Mouse (Mus musculus) neural tube, embryonic 11.5 days (tissue): ENCODE measurements around the gene Bok. TPM values are rescaled to one million over a fixed set of nuclear protein-coding genes. Genes with fewer than 3 reads are reported as not detected.

Source experiments
- ATAC-seq: fragments of 200-750 bp; cut with Nextera tagmentation; 2 replicates; pipeline ENCODE4 v1.8.0; 2017; ENCODE audit warnings: moderate number of reproducible peaks, mild to moderate bottlenecking, moderate TSS enrichment, moderate library complexity; ENCODE audit not compliant: insufficient read depth, low FRiP score, low TSS enrichment
- DNase-seq: peaks from one replicate; pipeline ENCODE4 v3.0.0-alpha.2; 2015; ENCODE audit warnings: low spot score
- H3K27ac ChIP-seq: fragments of 300-500 bp; sonication (generic); 2 replicates; pipeline ENCODE4 v1.5.1; 2014; ENCODE audit warnings: low read depth, mild to moderate bottlenecking, low read length
- H3K27me3 ChIP-seq: fragments of 300-500 bp; sonication (generic); 2 replicates; pipeline ENCODE4 v1.6.1; 2014; ENCODE audit warnings: mild to moderate bottlenecking, low read length, mixed read lengths; ENCODE audit not compliant: control insufficient read depth, insufficient read depth
- H3K36me3 ChIP-seq: fragments of 300-500 bp; sonication (generic); 2 replicates; pipeline ENCODE4 v1.6.1; 2014; ENCODE audit warnings: mild to moderate bottlenecking, low read length, moderate library complexity, mixed read lengths; ENCODE audit not compliant: control insufficient read depth, insufficient read depth
- H3K4me1 ChIP-seq: fragments of 300-500 bp; sonication (generic); 2 replicates; pipeline ENCODE4 v1.6.1; 2014; ENCODE audit warnings: low read length, mixed read lengths; ENCODE audit not compliant: control insufficient read depth, insufficient read depth
- H3K4me2 ChIP-seq: fragments of 300-500 bp; sonication (generic); 2 replicates; pipeline ENCODE4 v1.6.1; 2014; ENCODE audit warnings: low read depth, mild to moderate bottlenecking, moderate library complexity
- H3K4me3 ChIP-seq: fragments of 300-500 bp; sonication (generic); 2 replicates; pipeline ENCODE4 v1.5.1; 2014; ENCODE audit warnings: low read depth, low read length
- H3K9ac ChIP-seq: fragments of 300-500 bp; sonication (generic); 2 replicates; pipeline ENCODE4 v1.6.1; 2014; ENCODE audit warnings: mild to moderate bottlenecking, low read length
- H3K9me3 ChIP-seq: fragments of 300-500 bp; sonication (generic); 2 replicates; pipeline ENCODE4 v1.6.1; 2016; ENCODE audit warnings: low read length; ENCODE audit not compliant: control insufficient read depth
- WGBS: fragments of 180-500 bp; shearing (Covaris S2); extraction: QIAGEN DNeasy Blood & Tissue Kit; methylation state at CpG from one replicate; pipeline ENCODE4 v1.1.7; 2014; 5-methylcytosine and 5-hydroxymethylcytosine counted together
- polyA plus RNA-seq: library from polyadenylated mRNA; unstranded; fragments of >200 nt; fragmentation: Nextera tagmentation; extraction: Ambion mirVana; gene quantifications from 2 replicates; pipeline ENCODE4 v1.2.1, GENCODE M21; 2014

Gene Bok
- polyA plus RNA-seq, 1 experiment from 2014 or later = 32.3 TPM

DNA sequence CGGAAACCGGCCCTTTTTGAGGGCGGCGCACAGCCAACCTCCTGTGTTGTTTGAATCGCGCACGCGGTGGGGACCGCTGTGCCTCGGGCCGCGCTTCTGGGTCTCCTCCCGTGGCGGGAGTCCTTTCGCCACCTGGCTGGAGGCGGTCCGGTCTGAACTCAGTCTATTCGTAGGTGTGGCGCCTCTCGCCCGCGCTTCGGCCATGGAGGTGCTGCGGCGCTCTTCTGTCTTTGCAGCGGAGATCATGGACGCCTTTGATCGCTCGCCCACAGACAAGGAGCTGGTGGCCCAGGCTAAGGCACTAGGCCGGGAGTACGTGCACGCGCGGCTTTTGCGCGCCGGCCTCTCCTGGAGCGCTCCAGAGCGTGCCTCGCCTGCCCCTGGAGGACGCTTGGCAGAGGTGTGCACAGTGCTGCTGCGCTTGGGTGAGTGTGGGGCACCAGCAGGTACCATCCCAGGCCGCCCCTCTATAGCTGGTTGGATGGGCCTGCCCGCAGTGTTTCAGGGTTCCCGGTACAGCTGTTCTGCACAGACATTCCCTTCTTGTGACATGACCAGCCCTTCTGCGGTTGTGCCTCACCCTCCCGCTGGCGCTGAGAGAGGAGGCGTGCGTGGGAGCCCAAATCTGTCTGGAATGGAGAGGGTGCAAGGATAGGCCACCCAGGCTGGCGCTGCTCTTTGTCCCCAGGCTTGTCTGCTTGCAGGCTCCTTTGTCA lies 943 bp downstream of the Bok start:
- Histone ChIP-seq H3K4me3 (peak overlapping the region; percentile 54), H3K27me3 (0 out of 2 replicates have a peak, but pooled peaks cover 5% of the 10 kb centered on the region), H3K9me3 (no peaks in the 10 kb centered on the region), H3K36me3 (no peaks in the 10 kb centered on the region), H3K4me2 (peak overlapping the region; percentile 80), H3K27ac (0 out of 2 replicates have a peak overlapping the region, but pooled peaks have one; percentile 14), H3K4me1 (peaks cover 7% of the 10 kb centered on the region), H3K9ac (peak overlapping the region; percentile 76)
- peak; percentile 86 for ATAC-seq
- peak; percentile 83 for DNase-seq
- 2% methylated on average over 50 of the region's 51 CpGs for WGBS

DNA sequence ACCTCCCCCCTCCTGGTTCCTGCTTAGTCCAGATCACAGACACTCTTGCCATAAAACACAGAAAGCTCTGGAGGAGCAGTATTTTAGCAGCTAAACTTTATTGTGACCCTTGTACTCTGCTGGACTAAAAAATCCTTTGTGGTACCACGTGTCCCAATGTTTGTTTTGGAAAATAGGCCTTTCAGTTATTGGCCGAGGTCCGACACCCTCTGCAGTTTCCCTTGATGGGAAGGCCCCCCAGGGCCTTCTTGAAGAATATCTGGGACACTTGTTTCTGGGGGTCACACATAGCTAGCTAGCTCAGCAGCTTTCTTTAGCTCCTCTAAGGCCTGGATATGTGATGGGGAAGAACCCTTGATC lies 1.5 kb downstream of the Bok start:
- no peaks in the 10 kb centered on the region for H3K9me3 ChIP-seq
- no peaks in the 10 kb centered on the region for H3K36me3 ChIP-seq
- ATAC-seq = no peak
- H3K27ac ChIP-seq = no peak overlapping the region
- peaks cover 7% of the 10 kb centered on the region for H3K4me1 ChIP-seq
- 0 out of 2 replicates have a peak, but pooled peaks cover 5% of the 10 kb centered on the region for H3K27me3 ChIP-seq
- H3K4me2 ChIP-seq = peak overlapping the region; percentile 80
- no peak for DNase-seq
- 32% methylated on average over 3 of the region's 3 CpGs for WGBS
- H3K4me3 ChIP-seq = peak overlapping the region; percentile 54
- peak overlapping the region; percentile 76 for H3K9ac ChIP-seq

DNA sequence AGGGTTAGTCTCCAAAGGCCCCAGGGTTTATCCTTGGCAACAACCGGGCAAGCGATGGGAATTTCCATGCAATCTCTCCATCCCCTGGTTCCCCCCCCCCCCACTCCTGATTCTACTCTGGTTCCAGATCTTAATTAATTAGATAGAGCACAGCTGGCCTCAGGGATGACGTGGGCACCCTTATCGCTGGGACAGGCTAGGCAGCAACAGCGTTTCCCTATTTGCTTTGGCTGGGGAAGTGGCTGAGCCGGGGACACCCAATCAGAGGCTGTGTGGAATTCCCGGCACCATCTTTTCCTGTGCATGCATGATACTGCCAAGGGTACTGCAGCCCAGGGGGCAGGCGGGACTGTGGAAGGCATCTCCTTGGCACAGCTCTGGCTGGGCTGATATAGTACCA lies 2.7 kb downstream of the Bok start:
- DNase-seq (no peak), ATAC-seq (no peak)
- Histone ChIP-seq H3K4me2 (no peak overlapping the region), H3K36me3 (no peaks in the 10 kb centered on the region), H3K27me3 (0 out of 2 replicates have a peak, but pooled peaks cover 5% of the 10 kb centered on the region), H3K4me3 (no peak overlapping the region), H3K27ac (no peak overlapping the region), H3K9ac (no peak overlapping the region), H3K9me3 (no peaks in the 10 kb centered on the region), H3K4me1 (peaks cover 7% of the 10 kb centered on the region)
- 90% methylated on average over 8 of the region's 8 CpGs for WGBS

DNA sequence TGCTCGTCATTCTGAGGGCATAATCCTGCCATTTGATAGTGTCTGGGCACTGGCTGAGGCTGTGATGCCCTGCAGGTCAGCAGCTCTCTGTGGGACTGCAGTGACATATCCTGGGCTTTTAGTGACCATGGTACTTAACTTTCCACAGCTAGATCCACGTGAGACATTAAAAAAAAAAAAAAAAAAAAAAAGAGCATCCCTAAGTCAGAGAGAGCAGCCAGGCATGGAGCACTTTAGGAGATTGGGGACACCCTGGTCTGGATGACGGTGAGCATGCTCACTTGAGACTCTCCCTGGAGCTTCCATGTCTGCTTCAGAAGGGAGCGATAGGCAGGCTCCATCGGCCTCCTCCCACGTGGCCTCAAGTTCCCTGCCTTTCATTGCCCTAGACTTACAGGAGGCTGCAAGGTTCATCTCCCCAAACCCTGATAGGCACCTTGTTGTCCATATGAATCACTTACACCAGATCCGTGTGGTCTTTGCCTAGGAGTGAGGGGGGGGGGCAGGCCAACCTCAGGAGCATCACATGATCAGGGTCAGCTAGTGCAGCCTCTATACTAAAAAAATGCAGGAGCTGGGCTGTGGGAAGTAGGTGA lies 4.5 kb downstream of the Bok start:
- Histone ChIP-seq H3K27ac (no peak overlapping the region), H3K36me3 (no peaks in the 10 kb centered on the region), H3K4me1 (peaks cover 7% of the 10 kb centered on the region), H3K27me3 (0 out of 2 replicates have a peak, but pooled peaks cover 4% of the 10 kb centered on the region), H3K9ac (no peak overlapping the region), H3K4me3 (no peak overlapping the region), H3K9me3 (no peaks in the 10 kb centered on the region), H3K4me2 (no peak overlapping the region)
- DNase-seq = no peak
- no peak for ATAC-seq
- WGBS = 89% methylated on average over 7 of the region's 7 CpGs

DNA sequence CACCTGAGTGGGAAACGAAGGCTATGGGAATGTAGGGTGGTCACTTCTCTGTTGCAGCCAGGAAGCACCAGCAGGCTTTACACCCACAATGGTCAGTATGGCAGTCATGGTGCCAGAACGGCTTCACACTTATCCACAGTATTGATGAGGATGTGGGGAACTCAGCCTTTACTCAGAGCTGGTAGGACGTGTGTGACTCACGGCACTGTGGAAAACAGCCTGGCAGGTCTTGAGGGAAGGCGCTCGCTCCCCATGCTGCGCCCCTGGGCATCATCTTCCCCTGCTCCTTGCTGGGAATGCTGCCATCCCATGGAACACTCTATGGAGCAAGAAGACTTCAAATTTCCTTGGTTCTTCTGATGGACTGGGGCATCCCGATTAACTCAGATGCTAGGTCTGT lies 5.6 kb downstream of the Bok start:
- Histone ChIP-seq H3K4me3 (no peak overlapping the region), H3K9ac (no peak overlapping the region), H3K27ac (no peak overlapping the region), H3K4me1 (peaks cover 4% of the 10 kb centered on the region), H3K36me3 (peaks cover 2% of the 10 kb centered on the region; the same call in 1 of the 2 replicates), H3K27me3 (0 out of 2 replicates have a peak, but pooled peaks cover 3% of the 10 kb centered on the region), H3K4me2 (no peak overlapping the region), H3K9me3 (no peaks in the 10 kb centered on the region)
- 94% methylated on average over 8 of the region's 8 CpGs for WGBS
- ATAC-seq = no peak
- DNase-seq = no peak

DNA sequence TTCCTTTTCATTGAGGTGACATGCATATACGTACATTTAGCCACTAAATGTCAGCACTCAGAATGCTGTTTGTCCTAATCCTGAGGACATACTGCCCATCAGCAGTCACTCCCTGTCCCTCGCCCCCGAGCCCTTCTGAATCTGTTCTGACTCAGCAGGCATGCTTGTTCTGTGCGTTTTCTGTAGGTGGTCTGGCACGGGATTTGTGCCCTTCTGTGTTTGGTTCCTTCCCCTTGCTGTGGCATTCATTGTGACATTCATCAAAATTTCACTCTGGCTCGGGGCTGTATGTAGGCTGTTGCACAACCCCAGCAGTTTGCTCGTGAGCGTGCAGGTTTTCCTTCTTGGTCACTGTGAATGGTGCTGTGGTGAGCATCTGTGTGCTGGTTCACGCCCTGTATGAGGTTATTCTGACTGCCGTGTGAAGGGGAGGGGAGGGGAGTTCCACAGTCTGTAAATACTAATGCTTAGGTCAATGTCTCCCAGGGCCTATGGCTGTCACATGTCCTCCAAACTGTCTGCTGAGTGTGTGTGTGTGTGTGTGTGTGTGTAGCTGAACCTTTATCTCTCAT lies 6.4 kb downstream of the Bok start:
- WGBS = 86% methylated on average over 10 of the region's 10 CpGs
- H3K4me3 ChIP-seq = no peak overlapping the region
- H3K27ac ChIP-seq = no peak overlapping the region
- DNase-seq (no peak), ATAC-seq (no peak)
- no peaks in the 10 kb centered on the region for H3K9me3 ChIP-seq
- H3K4me2 ChIP-seq = no peak overlapping the region
- H3K9ac ChIP-seq = no peak overlapping the region
- peaks cover 2% of the 10 kb centered on the region; the same call in 1 of the 2 replicates for H3K36me3 ChIP-seq
- no peaks in the 10 kb centered on the region for H3K4me1 ChIP-seq
- no peaks in the 10 kb centered on the region for H3K27me3 ChIP-seq

DNA sequence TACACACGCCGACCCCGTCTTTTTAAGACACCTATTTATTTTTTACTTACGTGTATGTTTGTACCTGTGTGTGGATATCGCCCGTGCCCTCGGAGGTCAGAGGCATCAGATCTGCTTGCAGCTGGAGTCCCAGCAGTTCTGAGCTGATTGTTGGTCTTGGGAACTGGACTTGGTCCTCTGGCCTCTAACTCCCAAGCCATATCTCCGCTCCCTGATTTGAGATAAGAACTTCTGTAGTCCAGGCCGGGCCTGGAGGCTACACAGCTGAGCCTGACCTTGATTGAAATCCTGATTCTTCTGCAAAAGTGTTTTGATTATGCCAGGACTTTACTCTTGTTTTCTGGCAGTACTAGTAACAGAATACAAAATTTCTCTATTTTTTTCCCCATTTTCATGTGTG lies 7.3 kb downstream of the Bok start:
- DNase-seq = no peak
- H3K27me3 ChIP-seq = no peaks in the 10 kb centered on the region
- H3K36me3 ChIP-seq = peaks cover 2% of the 10 kb centered on the region; the same call in 1 of the 2 replicates
- no peak overlapping the region for H3K4me3 ChIP-seq
- WGBS = 96% methylated on average over 9 of the region's 9 CpGs
- no peak overlapping the region for H3K4me2 ChIP-seq
- no peak overlapping the region for H3K27ac ChIP-seq
- H3K9me3 ChIP-seq = no peaks in the 10 kb centered on the region
- H3K4me1 ChIP-seq = no peaks in the 10 kb centered on the region
- H3K9ac ChIP-seq = no peak overlapping the region
- no peak for ATAC-seq

DNA sequence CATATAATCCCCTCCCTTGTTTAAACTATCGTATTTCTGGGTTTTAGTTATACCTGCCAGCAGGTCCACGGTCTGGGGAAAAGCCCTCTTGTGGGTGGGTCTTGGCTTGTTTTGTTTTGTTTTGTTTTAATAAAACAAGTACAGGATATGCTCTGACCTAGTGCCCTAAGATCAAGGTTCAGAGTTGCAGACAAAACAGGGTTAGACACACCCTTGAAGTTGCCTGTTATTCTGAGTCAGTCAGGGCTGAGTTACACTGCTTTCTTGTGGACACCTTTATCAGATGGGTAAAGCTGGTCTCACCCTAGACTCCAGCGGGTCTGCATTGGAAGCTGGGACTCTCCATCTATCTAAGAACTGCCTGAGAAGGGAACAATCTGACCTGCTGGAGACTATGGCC lies 8.0 kb downstream of the Bok start:
- ATAC-seq = no peak
- no peak overlapping the region for H3K4me3 ChIP-seq
- no peak overlapping the region for H3K27ac ChIP-seq
- WGBS = 88% methylated on average over 3 of the region's 3 CpGs
- peaks cover 2% of the 10 kb centered on the region; the same call in 1 of the 2 replicates for H3K36me3 ChIP-seq
- H3K27me3 ChIP-seq = no peaks in the 10 kb centered on the region
- H3K9me3 ChIP-seq = no peaks in the 10 kb centered on the region
- H3K4me2 ChIP-seq = no peak overlapping the region
- no peak overlapping the region for H3K9ac ChIP-seq
- DNase-seq = no peak
- H3K4me1 ChIP-seq = no peaks in the 10 kb centered on the region
